Mouse (Mus musculus): ENCODE measurements around the gene Mob1a. TPM values are rescaled to one million over a fixed set of nuclear protein-coding genes. Genes with fewer than 3 reads are reported as not detected.

Gene Mob1a
- polyA plus RNA-seq, 1 experiment from 2014 or later, result 19.4 TPM

DNA sequence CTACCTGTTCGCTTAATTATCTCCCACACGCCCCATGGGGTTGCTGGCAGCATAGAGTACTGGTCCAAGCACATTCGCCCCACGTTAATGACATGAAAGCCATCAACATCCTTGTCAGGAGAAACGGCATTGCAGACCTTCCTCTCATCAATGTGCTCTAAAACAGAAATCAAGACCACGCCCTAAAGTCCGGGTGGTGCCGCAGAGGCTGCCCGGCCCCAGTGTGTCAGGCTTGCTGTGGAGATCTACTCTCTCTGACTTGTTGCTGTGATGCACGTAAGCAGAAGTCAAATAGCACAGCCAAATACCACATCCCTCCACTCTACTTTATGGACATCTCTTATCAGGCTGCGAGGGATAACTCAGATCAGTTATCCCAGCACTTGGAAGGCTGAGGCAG lies 14.6 kb upstream of the Mob1a start:
- H3K4me1 ChIP-seq (ENCODE audit: control insufficient read depth, insufficient read depth, low read depth, low read length), result peaks cover 6% of the 10 kb centered on the region
- ATAC-seq, result no peak
- peaks cover 19% of the 10 kb centered on the region for H3K36me3 ChIP-seq (ENCODE audit: control insufficient read depth, insufficient read depth, low read length)
- no peak overlapping the region for H3K4me2 ChIP-seq (ENCODE audit: low read length)
- no peak overlapping the region for H3K4me3 ChIP-seq (ENCODE audit: low read length)
- H3K27ac ChIP-seq (ENCODE audit: low read depth, low read length), result no peak overlapping the region
- no peaks in the 10 kb centered on the region for H3K27me3 ChIP-seq (replicated peaks; ENCODE audit: control insufficient read depth, insufficient read depth, low read length)
- WGBS, result 97% methylated on average over 11 of the region's 11 CpGs
- H3K9ac ChIP-seq (ENCODE audit: low read depth, low read length), result no peak overlapping the region
- no peaks in the 10 kb centered on the region for H3K9me3 ChIP-seq (ENCODE audit: control insufficient read depth, low read length)

DNA sequence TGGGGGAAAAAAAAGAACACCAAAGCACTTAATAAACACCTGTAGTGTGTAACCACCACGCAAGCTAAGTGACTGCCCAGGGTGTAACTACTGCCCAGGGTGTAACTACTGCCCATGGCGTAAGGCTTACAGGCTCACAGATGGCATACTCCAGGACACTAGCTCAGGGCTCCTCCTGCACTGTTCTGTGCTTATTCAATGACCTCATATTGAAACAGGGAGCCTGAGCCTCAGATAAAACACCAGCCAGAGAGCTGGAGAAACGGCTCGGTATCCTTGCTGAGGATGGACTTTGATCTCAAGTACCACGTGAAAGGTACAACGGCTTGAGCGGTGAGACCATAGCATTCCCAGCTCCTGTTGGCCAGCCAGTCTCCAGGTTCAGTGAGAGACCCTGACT lies 13.8 kb upstream of the Mob1a start:
- peaks cover 14% of the 10 kb centered on the region for H3K4me1 ChIP-seq (ENCODE audit: control insufficient read depth, insufficient read depth, low read depth, low read length)
- no peaks in the 10 kb centered on the region for H3K27me3 ChIP-seq (replicated peaks; ENCODE audit: control insufficient read depth, insufficient read depth, low read length)
- H3K9me3 ChIP-seq (ENCODE audit: control insufficient read depth, low read length), result no peaks in the 10 kb centered on the region
- H3K27ac ChIP-seq (ENCODE audit: low read depth, low read length), result no peak overlapping the region
- 97% methylated on average over 7 of the region's 7 CpGs for WGBS
- no peak overlapping the region for H3K4me3 ChIP-seq (ENCODE audit: low read length)
- ATAC-seq, result no peak
- H3K9ac ChIP-seq (ENCODE audit: low read depth, low read length), result no peak overlapping the region
- no peak overlapping the region for H3K4me2 ChIP-seq (ENCODE audit: low read length)
- peaks cover 14% of the 10 kb centered on the region for H3K36me3 ChIP-seq (ENCODE audit: control insufficient read depth, insufficient read depth, low read length)

DNA sequence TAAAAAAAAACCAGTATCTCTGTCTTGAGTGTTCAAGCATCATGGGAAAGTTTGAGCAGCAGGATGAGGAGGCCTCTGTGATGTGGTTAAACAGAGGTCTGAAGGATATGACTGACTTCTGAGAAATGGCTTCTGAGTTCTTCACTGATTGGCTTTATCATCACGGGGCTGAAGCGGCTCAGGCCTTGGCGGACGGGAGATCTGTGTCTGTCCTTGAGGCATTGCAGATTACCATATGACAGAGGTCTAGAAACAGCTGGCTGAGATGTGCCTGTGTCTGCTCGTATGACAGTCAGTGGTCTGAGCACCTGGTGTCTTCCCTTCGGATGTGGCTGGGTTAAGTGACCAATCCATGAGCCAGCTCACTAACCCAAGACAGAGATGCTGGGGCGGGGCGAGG lies 13.3 kb upstream of the Mob1a start:
- 91% methylated on average over 8 of the region's 8 CpGs for WGBS
- no peak for ATAC-seq
- Histone ChIP-seq H3K4me2 (ENCODE audit: low read length) (no peak overlapping the region), H3K27me3 (replicated peaks; ENCODE audit: control insufficient read depth, insufficient read depth, low read length) (no peaks in the 10 kb centered on the region), H3K27ac (ENCODE audit: low read depth, low read length) (no peak overlapping the region), H3K4me1 (ENCODE audit: control insufficient read depth, insufficient read depth, low read depth, low read length) (peaks cover 14% of the 10 kb centered on the region), H3K9ac (ENCODE audit: low read depth, low read length) (no peak overlapping the region), H3K36me3 (ENCODE audit: control insufficient read depth, insufficient read depth, low read length) (peaks cover 14% of the 10 kb centered on the region), H3K4me3 (ENCODE audit: low read length) (no peak overlapping the region), H3K9me3 (ENCODE audit: control insufficient read depth, low read length) (no peaks in the 10 kb centered on the region)

DNA sequence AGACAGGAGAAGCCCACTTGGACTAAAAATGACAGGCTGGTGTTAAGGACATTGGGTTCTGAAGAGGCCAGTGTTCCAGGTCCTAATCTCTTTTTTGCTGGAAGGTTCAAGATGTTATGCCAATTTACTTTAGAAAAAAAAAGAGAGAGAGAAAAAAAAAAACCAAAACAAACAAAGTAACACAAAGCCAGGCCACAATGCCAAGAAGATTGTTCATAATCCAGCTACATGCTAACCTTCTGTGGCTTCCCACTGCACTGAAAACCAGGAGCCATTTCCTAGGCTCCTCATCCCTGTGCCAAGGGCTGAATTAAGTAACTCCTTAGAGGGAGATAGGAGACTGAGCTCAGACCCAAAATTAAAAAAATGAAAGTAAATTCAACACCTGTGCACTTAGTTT lies 10.5 kb upstream of the Mob1a start:
- Histone ChIP-seq H3K27me3 (replicated peaks; ENCODE audit: control insufficient read depth, insufficient read depth, low read length) (no peaks in the 10 kb centered on the region), H3K4me1 (ENCODE audit: control insufficient read depth, insufficient read depth, low read depth, low read length) (peaks cover 14% of the 10 kb centered on the region), H3K27ac (ENCODE audit: low read depth, low read length) (no peak overlapping the region), H3K4me3 (ENCODE audit: low read length) (no peak overlapping the region), H3K36me3 (ENCODE audit: control insufficient read depth, insufficient read depth, low read length) (peaks cover 11% of the 10 kb centered on the region), H3K4me2 (ENCODE audit: low read length) (no peak overlapping the region), H3K9me3 (ENCODE audit: control insufficient read depth, low read length) (no peaks in the 10 kb centered on the region), H3K9ac (ENCODE audit: low read depth, low read length) (no peak overlapping the region)
- no peak for ATAC-seq

DNA sequence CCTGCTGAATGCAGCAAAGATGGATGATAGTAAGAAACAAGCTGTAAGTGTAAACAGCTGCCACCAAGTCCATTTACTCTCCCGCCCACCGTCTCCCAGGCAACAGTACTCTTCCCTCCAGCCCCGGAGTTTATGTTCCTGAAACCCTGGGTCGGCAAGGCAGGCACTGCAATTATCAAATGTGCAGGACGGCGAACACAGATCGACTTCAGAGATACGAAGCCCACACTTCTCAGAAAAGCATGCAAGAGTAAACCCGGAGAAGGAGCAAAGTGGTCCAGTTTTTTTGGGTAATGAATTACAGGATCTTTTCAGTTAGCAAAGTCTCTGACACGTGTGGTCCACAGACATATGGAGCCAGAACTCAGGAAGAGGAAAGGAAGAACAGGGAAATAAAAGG lies 9.8 kb upstream of the Mob1a start:
- Histone ChIP-seq H3K27ac (ENCODE audit: low read depth, low read length) (no peak overlapping the region), H3K4me1 (ENCODE audit: control insufficient read depth, insufficient read depth, low read depth, low read length) (peaks cover 14% of the 10 kb centered on the region), H3K9me3 (ENCODE audit: control insufficient read depth, low read length) (no peaks in the 10 kb centered on the region), H3K9ac (ENCODE audit: low read depth, low read length) (no peak overlapping the region), H3K4me2 (ENCODE audit: low read length) (peak overlapping the region; percentile 89), H3K4me3 (ENCODE audit: low read length) (peak overlapping the region; percentile 99), H3K36me3 (ENCODE audit: control insufficient read depth, insufficient read depth, low read length) (peaks cover 9% of the 10 kb centered on the region; the same call in 1 of the 2 replicates), H3K27me3 (replicated peaks; ENCODE audit: control insufficient read depth, insufficient read depth, low read length) (no peaks in the 10 kb centered on the region)
- WGBS, result 7% methylated on average over 10 of the region's 10 CpGs
- ATAC-seq, result no peak

DNA sequence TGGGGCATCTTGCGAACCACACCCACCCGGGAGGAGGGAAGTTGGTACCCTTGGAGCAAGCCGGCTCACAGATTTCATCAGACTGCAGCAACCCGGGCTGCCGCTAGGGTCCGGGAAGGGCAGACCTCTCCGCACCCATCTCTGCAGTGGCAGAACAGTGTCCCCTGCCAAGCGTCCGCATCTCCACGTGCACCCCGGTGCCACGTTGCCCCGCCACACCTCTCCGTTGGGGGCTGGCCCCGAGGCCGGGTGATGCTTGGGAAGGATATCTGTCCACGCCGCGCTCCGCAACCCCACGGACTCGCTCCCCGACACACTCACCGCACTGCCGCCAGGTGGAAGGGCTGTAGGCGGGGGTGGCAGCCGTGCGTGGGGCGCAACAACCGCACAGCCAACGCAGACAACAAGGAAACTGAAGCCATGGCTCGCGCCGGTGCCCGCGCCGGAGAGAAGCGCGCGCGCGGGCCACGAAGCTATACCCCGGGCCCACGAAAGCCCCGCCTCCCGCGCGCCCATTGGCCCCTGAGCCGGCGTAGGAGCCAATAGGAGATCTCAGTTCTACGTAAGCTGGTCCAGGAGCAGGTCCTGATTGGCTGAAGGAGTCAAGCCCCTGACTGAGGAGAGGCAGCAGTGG lies 8.6 kb upstream of the Mob1a start:
- Histone ChIP-seq H3K27ac (ENCODE audit: low read depth, low read length) (peak overlapping the region; percentile 79), H3K4me2 (ENCODE audit: low read length) (peak overlapping the region; percentile 89), H3K9me3 (ENCODE audit: control insufficient read depth, low read length) (no peaks in the 10 kb centered on the region), H3K4me1 (ENCODE audit: control insufficient read depth, insufficient read depth, low read depth, low read length) (peaks cover 14% of the 10 kb centered on the region), H3K36me3 (ENCODE audit: control insufficient read depth, insufficient read depth, low read length) (no peaks in the 10 kb centered on the region), H3K9ac (ENCODE audit: low read depth, low read length) (peak overlapping the region; percentile 91), H3K27me3 (replicated peaks; ENCODE audit: control insufficient read depth, insufficient read depth, low read length) (no peaks in the 10 kb centered on the region), H3K4me3 (ENCODE audit: low read length) (peak overlapping the region; percentile 99)
- ATAC-seq, result peak; percentile 99
- whole genome bisulfite sequencing, result under 1% methylated on average over 52 of the region's 52 CpGs

DNA sequence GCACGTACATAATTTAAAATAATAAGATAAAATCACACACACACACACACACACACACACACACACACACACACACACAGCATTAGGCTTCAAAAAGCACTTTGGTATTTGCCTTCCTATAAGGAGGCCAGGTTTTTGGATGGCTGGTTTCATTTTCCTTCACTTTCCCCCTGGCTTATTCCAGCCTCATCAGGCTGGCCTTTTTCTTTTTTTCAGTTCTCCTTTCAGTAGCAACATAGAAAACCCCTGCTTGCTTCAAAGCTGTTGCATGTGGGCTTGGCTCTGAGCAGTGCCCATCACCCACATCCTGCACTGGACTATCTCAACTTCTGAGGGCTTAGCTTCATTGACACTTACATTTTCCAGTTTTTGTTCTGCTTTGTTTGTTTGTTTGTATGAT lies 3.9 kb upstream of the Mob1a start:
- H3K4me1 ChIP-seq (ENCODE audit: control insufficient read depth, insufficient read depth, low read depth, low read length), result peaks cover 6% of the 10 kb centered on the region
- no peak overlapping the region for H3K27ac ChIP-seq (ENCODE audit: low read depth, low read length)
- no peaks in the 10 kb centered on the region for H3K9me3 ChIP-seq (ENCODE audit: control insufficient read depth, low read length)
- H3K4me2 ChIP-seq (ENCODE audit: low read length), result no peak overlapping the region
- WGBS, result 50% methylated on average over 1 of the region's 1 CpGs
- no peak for ATAC-seq
- no peaks in the 10 kb centered on the region for H3K36me3 ChIP-seq (ENCODE audit: control insufficient read depth, insufficient read depth, low read length)
- H3K27me3 ChIP-seq (replicated peaks; ENCODE audit: control insufficient read depth, insufficient read depth, low read length), result no peaks in the 10 kb centered on the region
- no peak overlapping the region for H3K9ac ChIP-seq (ENCODE audit: low read depth, low read length)
- no peak overlapping the region for H3K4me3 ChIP-seq (ENCODE audit: low read length)

DNA sequence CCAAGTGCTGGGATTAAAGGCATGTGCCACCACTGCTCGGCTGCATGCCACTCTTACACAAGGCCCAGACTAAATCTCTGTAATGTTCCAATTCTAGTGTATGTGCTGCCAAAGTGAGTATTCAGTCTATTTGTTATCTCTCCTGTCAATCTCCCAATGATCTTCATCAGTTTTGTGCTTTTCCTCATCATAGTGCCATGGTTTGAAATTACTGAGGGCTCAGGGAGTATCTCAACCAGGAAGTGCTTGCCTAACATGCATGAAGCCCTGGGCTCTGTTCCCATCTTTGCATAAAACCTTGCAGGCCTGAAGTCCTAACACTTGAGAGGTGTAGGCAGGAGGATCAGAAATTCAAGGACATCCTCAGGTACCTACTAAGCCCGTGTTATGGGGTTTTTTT lies 3.0 kb upstream of the Mob1a start:
- no peak overlapping the region for H3K27ac ChIP-seq (ENCODE audit: low read depth, low read length)
- H3K4me1 ChIP-seq (ENCODE audit: control insufficient read depth, insufficient read depth, low read depth, low read length), result peaks cover 10% of the 10 kb centered on the region
- no peak overlapping the region for H3K4me2 ChIP-seq (ENCODE audit: low read length)
- no peaks in the 10 kb centered on the region for H3K9me3 ChIP-seq (ENCODE audit: control insufficient read depth, low read length)
- 71% methylated on average over 2 of the region's 2 CpGs for WGBS
- no peaks in the 10 kb centered on the region for H3K27me3 ChIP-seq (replicated peaks; ENCODE audit: control insufficient read depth, insufficient read depth, low read length)
- H3K9ac ChIP-seq (ENCODE audit: low read depth, low read length), result no peak overlapping the region
- no peak for ATAC-seq
- no peak overlapping the region for H3K4me3 ChIP-seq (ENCODE audit: low read length)
- no peaks in the 10 kb centered on the region for H3K36me3 ChIP-seq (ENCODE audit: control insufficient read depth, insufficient read depth, low read length)

DNA sequence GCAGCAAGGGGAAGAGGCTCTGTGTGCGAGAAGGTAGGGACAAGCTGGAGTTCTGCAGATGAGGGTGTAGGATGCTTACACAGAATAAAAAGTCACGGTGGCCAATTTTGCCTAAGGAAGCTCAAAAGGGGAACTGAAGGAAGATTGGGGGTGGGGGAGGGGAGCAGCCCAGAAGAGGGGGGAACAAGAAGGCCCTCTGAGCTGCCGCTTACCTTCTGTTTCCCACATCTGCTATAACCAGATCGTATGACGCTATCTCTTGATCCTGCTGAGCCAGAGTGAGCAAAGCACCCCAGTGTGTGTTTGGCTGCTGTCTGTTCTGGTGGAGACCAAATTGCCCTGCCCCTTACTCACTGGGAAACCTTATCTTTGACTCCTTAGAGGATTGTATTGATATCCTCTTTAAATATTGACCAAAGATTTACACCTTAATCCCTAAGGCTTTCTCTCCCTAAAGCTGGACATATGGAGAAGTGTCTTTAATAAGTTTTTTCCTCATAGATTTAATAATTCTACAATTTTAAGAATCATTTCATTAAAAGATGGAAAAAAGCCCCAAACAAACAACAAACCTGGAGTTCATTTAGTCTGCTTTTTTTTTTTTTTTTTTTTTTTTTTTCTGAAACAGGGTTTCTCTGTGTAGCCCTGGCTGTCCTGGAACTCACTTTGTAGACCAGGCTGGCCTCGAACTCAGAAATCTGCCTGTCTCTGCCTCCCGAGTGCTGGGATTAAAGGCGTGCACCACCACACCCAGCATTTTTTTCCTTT lies 2.0 kb upstream of the Mob1a start:
- Histone ChIP-seq H3K9me3 (ENCODE audit: control insufficient read depth, low read length) (no peaks in the 10 kb centered on the region), H3K27me3 (replicated peaks; ENCODE audit: control insufficient read depth, insufficient read depth, low read length) (no peaks in the 10 kb centered on the region), H3K27ac (ENCODE audit: low read depth, low read length) (no peak overlapping the region), H3K4me1 (ENCODE audit: control insufficient read depth, insufficient read depth, low read depth, low read length) (peaks cover 11% of the 10 kb centered on the region), H3K4me2 (ENCODE audit: low read length) (no peak overlapping the region), H3K36me3 (ENCODE audit: control insufficient read depth, insufficient read depth, low read length) (no peaks in the 10 kb centered on the region), H3K4me3 (ENCODE audit: low read length) (no peak overlapping the region), H3K9ac (ENCODE audit: low read depth, low read length) (no peak overlapping the region)
- 75% methylated on average over 8 of the region's 8 CpGs for WGBS
- ATAC-seq, result no peak

Data from hindbrain, embryonic 16.5 days (tissue).